22 mouse cellular contexts compared by ENCODE assay signal in genomic region chr10:16601225-16601595, GRCm38 (mm10).
A peak's percentile ranks its signal among the peaks of the same experiment; 100 is the strongest.
DNase-seq lines count a peak whose midpoint lies in the region; ATAC-seq and TF ChIP-seq lines count a peak whose summit lies in the region.
"Had no signal": no experiment of that assay in that cellular context is flagged by ENCODE, and none has a peak within 500 bp of the region (broad histone marks: within the 10 kb centered on the region; RNA-seq: fewer than 3 reads in every experiment).

No protein-coding gene starts in this region.

- H3K79me2 ChIP-seq in heart, adult 2 months (replicated peaks; ENCODE audit: control insufficient read depth, insufficient read depth, low read length): no peaks in the 10 kb centered on the region

- peak; percentile 43; the same call in 1 of the 2 replicates for ATAC-seq in heart, embryonic 12.5 days (ENCODE audit: insufficient number of reproducible peaks, low FRiP score)
- peak; percentile 52 for ATAC-seq in intestine, embryonic 16.5 days
- peak; percentile 61 for ATAC-seq in megakaryocyte-erythroid progenitor cell, adult 5-6 weeks (replicated peaks; ENCODE audit: low FRiP score, low TSS enrichment, poor library complexity, severe bottlenecking)
- ATAC-seq in midbrain, embryonic 15.5 days (replicated peaks): no peak
- ATAC-seq: forebrain, embryonic 15.5 days; lung, postnatal 0 days had no signal

- intact Hi-C loops in heart, adult 2 months (cut with DNase I): no loop called here

- no peak overlapping the region for H3K9ac ChIP-seq in heart, embryonic 12.5 days
- no peak overlapping the region for H3K9ac ChIP-seq in heart, adult 2 months (ENCODE audit: low read depth, low read length)
- no peak overlapping the region for H3K9ac ChIP-seq in intestine, embryonic 16.5 days (ENCODE audit: low read depth, low read length)
- no peak overlapping the region for H3K9ac ChIP-seq in midbrain, embryonic 15.5 days
- H3K9ac ChIP-seq: embryonic facial prominence, embryonic 12.5 days; forebrain, embryonic 15.5 days; limb, embryonic 15.5 days; neural tube, embryonic 13.5 days had no signal

- H3K9me3 ChIP-seq in heart, embryonic 12.5 days (replicated peaks): no peaks in the 10 kb centered on the region
- no peaks in the 10 kb centered on the region for H3K9me3 ChIP-seq in intestine, embryonic 16.5 days (ENCODE audit: control insufficient read depth, low read length)
- no peaks in the 10 kb centered on the region for H3K9me3 ChIP-seq in midbrain, embryonic 15.5 days
- H3K9me3 ChIP-seq: embryonic facial prominence, embryonic 12.5 days; forebrain, embryonic 15.5 days; hindbrain, embryonic 10.5 days; limb, embryonic 15.5 days; midbrain, embryonic 10.5 days; neural tube, embryonic 13.5 days had no signal

- no peak for TF ChIP-seq EP300 in heart, adult 2 months (IDR thresholded peaks at IDR 0.05; ENCODE audit: insufficient read depth, low read depth, low read length)

- TF ChIP-seq CTCF in heart, adult 2 months (IDR thresholded peaks at IDR 0.05): no peak

- no peaks in the 10 kb centered on the region for H3K27me3 ChIP-seq in heart, embryonic 12.5 days (replicated peaks)
- H3K27me3 ChIP-seq in heart, adult 2 months (ENCODE audit: control insufficient read depth, insufficient read depth, low read length): no peaks in the 10 kb centered on the region
- no peaks in the 10 kb centered on the region for H3K27me3 ChIP-seq in intestine, embryonic 16.5 days (replicated peaks; ENCODE audit: control insufficient read depth, insufficient read depth, low read length)
- H3K27me3 ChIP-seq in midbrain, embryonic 15.5 days (replicated peaks): no peaks in the 10 kb centered on the region
- H3K27me3 ChIP-seq: embryonic facial prominence, embryonic 12.5 days; forebrain, embryonic 15.5 days; limb, embryonic 15.5 days; neural tube, embryonic 13.5 days had no signal

- no peak overlapping the region for H3K4me3 ChIP-seq in heart, embryonic 12.5 days
- no peak overlapping the region for H3K4me3 ChIP-seq in heart, adult 2 months
- no peak overlapping the region for H3K4me3 ChIP-seq in intestine, embryonic 16.5 days (ENCODE audit: low read length)
- H3K4me3 ChIP-seq in midbrain, embryonic 15.5 days: no peak overlapping the region
- H3K4me3 ChIP-seq: embryonic facial prominence, embryonic 12.5 days; forebrain, embryonic 15.5 days; hindbrain, embryonic 10.5 days; limb, embryonic 15.5 days; midbrain, embryonic 10.5 days; neural tube, embryonic 13.5 days had no signal

- no peak for DNase-seq in heart, adult 2 months
- peak; percentile 9 for DNase-seq in NIH3T3 (ENCODE audit: low read depth)
- DNase-seq in right cerebral cortex, adult 18-20 months: no peak
- DNase-seq: adrenal gland, adult 8-10 months; cerebellum, adult 9-10 months; gastrocnemius, postnatal 14 days; heart, adult 18-20 months; kidney, adult 9 months; kidney, postnatal 25 days; right cerebral cortex, postnatal 14 days; thymus, postnatal 25 days had no signal

- H3K36me3 ChIP-seq in heart, embryonic 12.5 days: no peaks in the 10 kb centered on the region
- H3K36me3 ChIP-seq in heart, adult 2 months (ENCODE audit: control insufficient read depth, insufficient read depth, low read length): no peaks in the 10 kb centered on the region
- H3K36me3 ChIP-seq in intestine, embryonic 16.5 days (ENCODE audit: control insufficient read depth, insufficient read depth, low read length): no peaks in the 10 kb centered on the region
- no peaks in the 10 kb centered on the region for H3K36me3 ChIP-seq in midbrain, embryonic 15.5 days (replicated peaks)
- H3K36me3 ChIP-seq: embryonic facial prominence, embryonic 12.5 days; forebrain, embryonic 15.5 days; hindbrain, embryonic 10.5 days; limb, embryonic 15.5 days; midbrain, embryonic 10.5 days; neural tube, embryonic 13.5 days had no signal

- no peak for TF ChIP-seq POLR2A in heart, adult 2 months (IDR thresholded peaks at IDR 0.05; ENCODE audit: insufficient read depth, low read depth, low read length)

- 48% methylated on average over 1 of the region's 1 CpGs for WGBS in heart, embryonic 12.5 days
- 50% methylated on average over 1 of the region's 1 CpGs for WGBS in heart, adult 2 months
- WGBS in intestine, embryonic 16.5 days: 21% methylated on average over 1 of the region's 1 CpGs
- WGBS in midbrain, embryonic 15.5 days: 75% methylated on average over 1 of the region's 1 CpGs

- no peak overlapping the region for H3K4me2 ChIP-seq in heart, embryonic 12.5 days
- H3K4me2 ChIP-seq in intestine, embryonic 16.5 days (ENCODE audit: low read depth, low read length): no peak overlapping the region
- no peak overlapping the region for H3K4me2 ChIP-seq in midbrain, embryonic 15.5 days
- H3K4me2 ChIP-seq: embryonic facial prominence, embryonic 12.5 days; forebrain, embryonic 15.5 days; limb, embryonic 15.5 days; neural tube, embryonic 13.5 days had no signal

- H3K4me1 ChIP-seq in heart, embryonic 12.5 days (replicated peaks): no peaks in the 10 kb centered on the region
- H3K4me1 ChIP-seq in heart, adult 2 months (ENCODE audit: control insufficient read depth, insufficient read depth, low read length): no peaks in the 10 kb centered on the region
- no peaks in the 10 kb centered on the region for H3K4me1 ChIP-seq in intestine, embryonic 16.5 days (ENCODE audit: control insufficient read depth, insufficient read depth, low read length)
- no peaks in the 10 kb centered on the region for H3K4me1 ChIP-seq in midbrain, embryonic 15.5 days
- H3K4me1 ChIP-seq: embryonic facial prominence, embryonic 12.5 days; forebrain, embryonic 15.5 days; hindbrain, embryonic 10.5 days; limb, embryonic 15.5 days; midbrain, embryonic 10.5 days; neural tube, embryonic 13.5 days had no signal

- H3K27ac ChIP-seq in heart, embryonic 12.5 days (ENCODE audit: poor library complexity, severe bottlenecking): no peak overlapping the region
- H3K27ac ChIP-seq in heart, adult 2 months: no peak overlapping the region
- H3K27ac ChIP-seq in intestine, embryonic 16.5 days (ENCODE audit: low read length): peak overlapping the region; percentile 9; the same call in 1 of the 2 replicates
- H3K27ac ChIP-seq in midbrain, embryonic 15.5 days: no peak overlapping the region
- H3K27ac ChIP-seq: embryonic facial prominence, embryonic 12.5 days; forebrain, embryonic 15.5 days; hindbrain, embryonic 10.5 days; limb, embryonic 15.5 days; midbrain, embryonic 10.5 days; neural tube, embryonic 13.5 days had no signal
